In genomic region chr15:101869431-101869830, GRCm38 (mm10) we compare ENCODE assay signal across 12 mouse cellular contexts. TPM values are rescaled to one million over a fixed set of nuclear protein-coding genes. Genes with fewer than 3 reads are reported as not detected.
DNase-seq lines count a peak whose midpoint lies in the region; ATAC-seq and TF ChIP-seq lines count a peak whose summit lies in the region.
"Had no signal": no experiment of that assay in that cellular context is flagged by ENCODE, and none has a peak within 500 bp of the region (broad histone marks: within the 10 kb centered on the region; RNA-seq: fewer than 3 reads in every experiment).

Gene Krt77, minus strand, starts transcription at chr15:101869705.

- H3K9me3 ChIP-seq in hindbrain, postnatal 0 days (ENCODE audit: low read length): no peaks in the 10 kb centered on the region
- H3K9me3 ChIP-seq in midbrain, embryonic 16.5 days (replicated peaks; ENCODE audit: control insufficient read depth, low read length, poor library complexity, severe bottlenecking): no peaks in the 10 kb centered on the region
- no peaks in the 10 kb centered on the region for H3K9me3 ChIP-seq in intestine, embryonic 15.5 days
- no peaks in the 10 kb centered on the region for H3K9me3 ChIP-seq in intestine, postnatal 0 days (ENCODE audit: control insufficient read depth)

- H3K4me2 ChIP-seq in hindbrain, postnatal 0 days (ENCODE audit: low read depth, low read length): no peak within 1 kb of the TSS
- no peak within 1 kb of the TSS; the same call in 1 of the 2 replicates for H3K4me2 ChIP-seq in midbrain, embryonic 16.5 days (ENCODE audit: low read length)
- no peak within 1 kb of the TSS for H3K4me2 ChIP-seq in intestine, embryonic 15.5 days (replicated peaks)
- H3K4me2 ChIP-seq in intestine, postnatal 0 days (replicated peaks; ENCODE audit: low read depth): no peak within 1 kb of the TSS

- no peak within 1 kb of the TSS for H3K9ac ChIP-seq in hindbrain, postnatal 0 days (replicated peaks; ENCODE audit: low read length)
- no peak within 1 kb of the TSS for H3K9ac ChIP-seq in midbrain, embryonic 16.5 days (ENCODE audit: low read depth, low read length)
- H3K9ac ChIP-seq in intestine, embryonic 15.5 days: no peak within 1 kb of the TSS
- H3K9ac ChIP-seq in intestine, postnatal 0 days (ENCODE audit: low read depth, low read length): no peak within 1 kb of the TSS

- WGBS in hindbrain, postnatal 0 days: 23% methylated on average over 6 of the region's 6 CpGs
- 27% methylated on average over 6 of the region's 6 CpGs for whole genome bisulfite sequencing in midbrain, embryonic 16.5 days
- WGBS in intestine, embryonic 15.5 days: 28% methylated on average over 6 of the region's 6 CpGs
- WGBS in intestine, postnatal 0 days: 34% methylated on average over 6 of the region's 6 CpGs

- no peaks in the 10 kb centered on the region for H3K36me3 ChIP-seq in hindbrain, postnatal 0 days (ENCODE audit: insufficient read depth, low read length)
- H3K36me3 ChIP-seq in midbrain, embryonic 16.5 days (ENCODE audit: control insufficient read depth, insufficient read depth, low read length): no peaks in the 10 kb centered on the region
- H3K36me3 ChIP-seq in intestine, embryonic 15.5 days: no peaks in the 10 kb centered on the region
- H3K36me3 ChIP-seq in intestine, postnatal 0 days (ENCODE audit: control insufficient read depth, insufficient read depth): no peaks in the 10 kb centered on the region

- no peak for TF ChIP-seq CTCF in hindbrain, postnatal 0 days (IDR thresholded peaks at IDR 0.05; ENCODE audit: low read depth)
- TF ChIP-seq CTCF in intestine, postnatal 0 days (IDR thresholded peaks at IDR 0.05; ENCODE audit: low read depth): no peak

- H3K4me1 ChIP-seq in hindbrain, postnatal 0 days (ENCODE audit: insufficient read depth, low read length): no peaks in the 10 kb centered on the region
- peaks cover 8% of the 10 kb centered on the region for H3K4me1 ChIP-seq in midbrain, embryonic 16.5 days (ENCODE audit: control insufficient read depth, insufficient read depth, low read length)
- H3K4me1 ChIP-seq in intestine, embryonic 15.5 days (replicated peaks): no peaks in the 10 kb centered on the region
- H3K4me1 ChIP-seq in intestine, postnatal 0 days (replicated peaks; ENCODE audit: control insufficient read depth, insufficient read depth, low read length): no peaks in the 10 kb centered on the region

- peak; percentile 19 for DNase-seq in embryo, embryonic 11 days
- DNase-seq in embryo, embryonic 10.5 days (ENCODE audit: low spot score): no peak
- peak; percentile 24 for DNase-seq in ZHBTc4 (ENCODE audit: low read depth, low spot score)
- peak; percentile 74 for DNase-seq in hindbrain, postnatal 0 days (ENCODE audit: low spot score)
- DNase-seq in heart, postnatal 10 days: no peak
- DNase-seq: adrenal gland, postnatal 36 days; gastrocnemius, postnatal 25 days had no signal

- intact Hi-C loops in heart, postnatal 10 days (cut with DNase I): no loop called here

- peak within 1 kb of the TSS; percentile 36; the same call in 1 of the 2 replicates for H3K27ac ChIP-seq in hindbrain, postnatal 0 days
- H3K27ac ChIP-seq in midbrain, embryonic 16.5 days (ENCODE audit: low read length): peak within 1 kb of the TSS; percentile 57; the same call in 1 of the 2 replicates
- H3K27ac ChIP-seq in intestine, embryonic 15.5 days: no peak within 1 kb of the TSS
- H3K27ac ChIP-seq in intestine, postnatal 0 days (ENCODE audit: low read depth, low read length): no peak within 1 kb of the TSS

- H3K27me3 ChIP-seq in hindbrain, postnatal 0 days (ENCODE audit: insufficient read depth, low read length): no peaks in the 10 kb centered on the region; the same call in 1 of the 2 replicates
- H3K27me3 ChIP-seq in midbrain, embryonic 16.5 days (ENCODE audit: control insufficient read depth, insufficient read depth, low read depth, low read length): no peaks in the 10 kb centered on the region
- H3K27me3 ChIP-seq in intestine, embryonic 15.5 days (replicated peaks): peaks cover 7% of the 10 kb centered on the region; the same call in 1 of the 2 replicates
- H3K27me3 ChIP-seq in intestine, postnatal 0 days (replicated peaks; ENCODE audit: control insufficient read depth, insufficient read depth, low read length): peaks cover 20% of the 10 kb centered on the region

- peak; percentile 67; the same call in 1 of the 2 replicates for ATAC-seq in hindbrain, postnatal 0 days
- peak; percentile 86 for ATAC-seq in midbrain, embryonic 16.5 days
- ATAC-seq in intestine, embryonic 15.5 days: no peak
- ATAC-seq in intestine, postnatal 0 days: no peak

- H3K4me3 ChIP-seq in hindbrain, postnatal 0 days (ENCODE audit: low read length): no peak within 1 kb of the TSS
- no peak within 1 kb of the TSS for H3K4me3 ChIP-seq in midbrain, embryonic 16.5 days (ENCODE audit: low read depth, low read length)
- H3K4me3 ChIP-seq in intestine, embryonic 15.5 days (replicated peaks): no peak within 1 kb of the TSS
- H3K4me3 ChIP-seq in intestine, postnatal 0 days (ENCODE audit: low read depth, low read length): no peak within 1 kb of the TSS

RNA-seq across cellular contexts. Expression of gene Krt77, which starts in this region (rescaled TPM):
- total RNA-seq in hindbrain, postnatal 0 days (2014; rRNA removed): 0.22 and 0.68 TPM in 2 replicates
- 0.49 and 1.2 TPM in 2 replicates for polyA plus RNA-seq in hindbrain, postnatal 0 days (2015; fragmentation: Nextera tagmentation; extraction: Ambion mirVana)
- 0.45 and 0.73 TPM in 2 replicates for polyA plus RNA-seq in midbrain, embryonic 16.5 days (2015; fragmentation: Nextera tagmentation; extraction: Ambion mirVana)
- polyA plus RNA-seq in intestine, embryonic 15.5 days (2015; fragmentation: Nextera tagmentation; extraction: Ambion mirVana): not detected in 2 replicates
- polyA plus RNA-seq in intestine, postnatal 0 days (2015; fragmentation: Nextera tagmentation; extraction: Ambion mirVana): not detected in 2 replicates
- not detected for total RNA-seq in heart, postnatal 10 days (2021)
- total RNA-seq: adrenal gland, postnatal 36 days; gastrocnemius, postnatal 25 days had no signal
- polyA plus RNA-seq: intestine, embryonic 14.5 days; limb, embryonic 11.5 days had no signal

Comparison
In these comparisons a context has a peak if more than half of its experiments do, and no peak if none do; other contexts are left out.
1. DNase-seq: peak in embryo, embryonic 11 days (single experiment), ZHBTc4 (single experiment) and hindbrain, postnatal 0 days (single experiment); none in embryo, embryonic 10.5 days (single experiment) and heart, postnatal 10 days (0 of 2).
2. Peak in ATAC-seq and H3K27ac ChIP-seq in midbrain, embryonic 16.5 days; RNA of the gene not detected or under 1 TPM.